Mouse (Mus musculus) embryonic fibroblast, embryonic 13.5 days (primary cell): ENCODE results near the gene Plg.

Source experiments
- CTCF ChIP-seq: IDR thresholded peaks from 2 replicates; pipeline ENCODE4 v1.5.1; 2011; ENCODE audit warnings: mild to moderate bottlenecking, control low read depth, low read length, moderate library complexity, borderline replicate concordance; ENCODE audit not compliant: insufficient read depth
- POLR2A ChIP-seq: IDR thresholded peaks from 2 replicates; pipeline ENCODE4 v1.6.1; 2011; ENCODE audit warnings: low read depth, mild to moderate bottlenecking, control low read depth, low read length, moderate library complexity

DNA sequence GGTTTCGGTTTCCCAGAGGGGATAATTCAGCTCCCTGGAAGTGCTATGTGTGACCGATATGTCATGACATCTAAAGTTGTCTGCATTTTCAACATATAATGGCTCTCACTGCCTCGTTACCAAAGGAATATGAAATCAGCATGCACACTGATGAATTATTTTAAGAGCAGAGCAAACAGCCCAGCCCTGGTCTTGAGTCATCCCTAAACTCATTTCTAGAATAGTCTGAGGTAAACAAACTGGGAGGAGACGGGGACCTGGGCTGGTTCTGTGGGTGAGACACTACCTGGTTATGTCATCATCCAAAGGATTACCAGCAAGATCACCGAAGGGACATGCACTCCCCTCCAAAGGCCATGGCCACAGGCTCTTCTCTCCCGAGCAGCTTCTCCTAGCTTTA, 26.8 kb upstream of the Plg start:
- TF ChIP-seq POLR2A (no peak), CTCF (no peak)
